Mouse (Mus musculus) thymus, postnatal 14 days (tissue): ENCODE measurements around the gene Akap14.
"Not testable (repeated sequence)": the region's sequence is repeated elsewhere in the genome, so short reads cannot be mapped to it uniquely, and the experiment has no call there.

Experiments used
- DNase-seq: peaks from one replicate; pipeline ENCODE4 v3.0.0; 2021

Akap14 gene

DNA sequence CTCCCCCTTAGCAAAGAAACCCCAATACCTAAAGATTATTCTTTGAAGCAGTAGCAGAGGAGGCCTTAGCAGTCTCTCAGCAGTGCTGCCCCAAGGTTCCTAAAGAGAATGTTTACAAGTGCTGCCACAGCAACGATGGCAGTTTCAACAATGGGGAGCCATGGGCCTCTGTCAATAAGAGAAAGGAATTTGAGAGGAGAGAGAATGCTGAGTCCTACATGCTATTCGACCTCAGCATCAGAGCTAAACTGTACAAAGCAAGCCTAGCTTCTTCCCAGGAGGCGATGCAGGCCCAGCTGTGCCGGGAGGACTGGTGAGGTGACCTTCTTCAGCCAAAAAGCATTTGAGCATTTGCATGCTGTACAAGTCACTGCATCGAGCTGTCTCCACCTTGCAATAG, at the start of gene Akap14:
Gene Akap14 (minus strand): TSS at position 101 of the 400 bp plus-strand sequence.
- DNase-seq, result no peak

DNA sequence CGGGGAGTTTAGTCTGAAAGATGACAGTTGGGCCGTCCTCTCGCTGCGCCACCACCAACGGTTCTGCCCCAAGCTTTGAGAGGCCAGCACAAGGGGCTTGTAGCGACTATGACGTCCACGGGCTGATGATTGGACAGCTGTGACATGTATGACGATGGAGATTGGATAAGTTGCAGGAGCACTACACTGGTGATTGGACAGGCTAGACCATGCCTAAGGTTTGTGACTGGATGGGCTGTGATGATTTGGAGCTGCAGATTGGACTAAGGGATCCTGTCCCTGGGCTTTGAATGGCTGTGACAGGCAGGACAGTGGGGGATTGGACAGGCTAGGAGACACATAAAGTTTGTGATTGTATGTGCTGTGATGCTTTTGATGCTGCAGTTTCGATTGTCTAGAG, 42.3 kb upstream of the Akap14 start, which contains the start of gene Gm9:
Gene Gm9 (minus strand): TSS at position 101 of the 400 bp plus-strand sequence.
- no peak for DNase-seq

DNA sequence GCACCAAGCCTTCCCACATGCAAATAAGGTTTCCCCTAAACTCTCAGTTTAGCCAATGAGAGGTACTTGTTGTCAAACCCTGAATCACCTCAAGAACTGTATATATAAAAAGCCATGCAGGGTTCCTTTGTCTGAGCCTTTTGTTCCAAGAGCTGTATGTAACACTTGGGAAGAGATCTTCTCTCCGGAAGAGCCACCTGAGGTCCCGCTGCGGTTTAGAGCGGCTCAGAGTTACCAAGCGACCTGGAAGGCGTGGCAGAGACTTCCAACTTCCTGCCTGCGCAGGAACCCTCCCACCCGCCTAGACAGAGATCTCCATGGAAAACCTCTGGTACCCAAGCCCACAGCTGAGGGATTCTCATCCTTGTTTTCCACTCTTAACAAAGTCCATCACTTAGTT, 30.0 kb upstream of the Akap14 start:
- no peak for DNase-seq

DNA sequence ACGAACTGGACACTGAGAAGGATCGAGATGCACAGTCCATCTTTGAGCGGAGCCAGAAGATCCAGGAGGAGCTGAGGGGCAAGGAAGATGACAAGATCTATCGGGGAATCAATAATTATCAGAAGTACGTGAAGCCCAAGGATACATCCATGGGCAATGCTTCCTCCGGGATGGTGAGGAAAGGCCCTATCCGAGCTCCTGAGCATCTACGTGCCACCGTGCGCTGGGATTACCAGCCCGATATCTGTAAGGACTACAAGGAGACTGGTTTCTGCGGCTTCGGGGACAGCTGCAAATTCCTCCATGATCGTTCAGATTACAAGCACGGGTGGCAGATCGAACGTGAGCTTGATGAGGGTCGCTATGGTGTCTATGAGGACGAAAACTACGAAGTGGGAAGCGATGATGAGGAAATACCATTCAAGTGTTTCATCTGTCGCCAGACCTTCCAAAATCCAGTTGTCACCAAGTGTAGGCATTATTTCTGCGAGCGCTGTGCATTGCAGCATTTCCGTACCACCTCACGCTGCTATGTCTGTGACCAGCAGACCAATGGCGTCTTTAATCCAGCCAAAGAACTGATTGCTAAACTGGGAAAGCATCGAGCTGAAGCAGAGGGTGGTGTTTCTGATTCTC, 23.2 kb upstream of the Akap14 start:
- peak; percentile 5 for DNase-seq

DNA sequence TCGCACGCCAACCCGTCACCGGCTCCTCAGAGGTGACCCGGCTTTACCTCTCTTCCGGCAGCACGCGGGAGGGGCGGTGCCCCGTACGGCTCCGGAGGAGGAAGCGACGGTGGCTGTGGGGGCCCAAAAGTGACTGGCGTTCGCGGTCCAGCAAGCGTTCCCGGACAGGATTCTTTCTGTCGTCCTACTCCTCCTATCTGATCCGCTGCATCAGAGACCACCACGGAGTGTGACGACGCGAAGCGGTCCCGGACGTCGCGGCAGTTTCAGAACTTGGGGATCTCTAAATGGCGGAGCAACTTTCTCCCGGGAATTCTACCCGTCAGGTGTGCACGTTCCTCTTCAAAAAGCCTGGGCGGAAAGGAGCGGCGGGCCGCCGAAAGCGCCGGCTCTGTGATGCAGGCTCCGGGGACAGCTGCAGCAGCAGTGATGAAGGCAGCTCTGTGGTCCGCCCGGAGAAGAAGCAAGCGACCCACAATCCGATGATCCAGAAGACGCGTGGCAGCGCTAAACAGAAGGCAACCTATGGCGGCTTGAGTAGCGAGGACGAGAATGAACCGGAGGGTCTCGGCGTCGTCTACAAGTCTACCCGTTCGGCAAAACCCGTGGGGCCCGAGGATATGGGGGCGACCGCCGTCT, 22.6 kb upstream of the Akap14 start, which contains the start of the genes Ndufa1 and Rnf113a1:
Gene Ndufa1 (minus strand): TSS at position 59 of the 639 bp plus-strand sequence.
Gene Rnf113a1 (plus strand): TSS at position 141 of the 639 bp plus-strand sequence.
- peak; percentile 87 for DNase-seq

DNA sequence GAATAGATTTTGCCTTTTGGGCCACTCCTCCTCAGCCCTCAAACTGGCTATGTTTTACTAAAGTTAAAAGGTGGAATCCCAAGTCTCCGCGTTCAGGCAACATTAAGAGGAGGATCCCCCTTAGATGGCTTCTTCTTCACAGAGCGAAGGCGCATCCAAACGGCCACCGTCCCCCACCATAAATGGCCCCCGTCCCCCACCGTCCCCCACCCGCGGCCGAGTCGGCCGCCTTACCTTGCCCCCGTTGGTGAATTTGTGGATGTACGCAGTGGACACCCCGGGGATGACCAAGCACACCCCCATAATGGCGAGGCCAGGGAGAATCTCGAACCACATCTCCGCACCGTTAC, 22.1 kb upstream of the Akap14 start:
- DNase-seq, result no peak

DNA sequence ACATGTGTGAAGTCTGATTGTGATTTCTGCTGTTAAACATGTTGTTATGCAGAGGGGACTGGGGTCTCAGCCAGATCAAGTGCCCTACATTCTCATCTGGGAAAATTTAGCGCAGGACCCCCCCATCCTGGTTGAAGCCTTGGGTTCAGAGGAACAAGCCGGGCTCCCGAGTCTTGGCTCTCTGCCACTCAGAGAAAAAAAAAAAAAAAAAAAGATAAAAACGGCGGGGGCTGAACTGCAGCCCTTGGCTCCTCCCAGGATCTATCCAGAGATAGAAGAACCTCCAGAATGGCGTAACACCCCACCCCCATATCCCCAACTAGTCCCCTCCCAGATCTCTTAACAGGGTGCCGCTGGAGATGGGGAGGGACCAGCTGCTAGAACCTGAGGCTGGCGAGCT, 15.8 kb upstream of the Akap14 start:
- DNase-seq, result not testable (repeated sequence)

DNA sequence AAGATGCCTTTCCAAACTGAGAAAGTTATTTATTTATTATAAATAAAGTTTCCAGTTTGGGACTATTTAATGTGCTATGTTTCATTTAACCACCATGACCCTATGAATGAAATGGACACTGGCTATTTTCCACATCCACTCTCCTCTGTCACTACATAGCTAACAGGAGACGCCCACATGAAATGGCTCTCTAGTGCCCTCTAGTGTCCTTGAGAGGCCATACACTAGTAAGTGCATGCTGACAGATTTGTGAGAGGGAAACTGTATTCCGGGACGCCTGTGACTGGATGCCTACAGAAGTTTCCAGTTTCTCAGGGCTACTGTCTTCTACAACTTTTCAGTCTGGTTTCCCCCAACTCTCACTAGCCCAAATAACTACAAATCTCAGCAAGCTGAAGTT, 1.6 kb downstream of the Akap14 start:
- DNase-seq, result peak; percentile 43

DNA sequence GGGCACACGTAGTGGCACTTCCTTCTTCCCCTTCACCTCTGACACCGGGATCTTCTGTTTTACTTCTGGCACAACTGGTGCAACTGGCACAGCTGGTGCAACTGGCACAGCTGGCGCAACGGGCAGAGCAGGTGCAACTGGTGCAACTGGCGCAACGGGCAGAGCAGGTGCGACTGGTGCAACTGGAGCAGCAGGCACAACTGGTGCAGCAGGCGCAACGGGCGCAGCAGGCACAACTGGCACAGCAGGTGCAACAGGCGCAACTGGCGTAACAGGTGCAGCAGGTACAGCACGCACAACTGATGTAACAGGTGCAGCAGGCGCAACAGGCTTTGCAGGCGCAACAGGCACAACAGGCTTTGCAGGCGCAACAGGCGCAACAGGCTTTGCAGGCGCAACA, 5.5 kb downstream of the Akap14 start:
- DNase-seq, result no peak

DNA sequence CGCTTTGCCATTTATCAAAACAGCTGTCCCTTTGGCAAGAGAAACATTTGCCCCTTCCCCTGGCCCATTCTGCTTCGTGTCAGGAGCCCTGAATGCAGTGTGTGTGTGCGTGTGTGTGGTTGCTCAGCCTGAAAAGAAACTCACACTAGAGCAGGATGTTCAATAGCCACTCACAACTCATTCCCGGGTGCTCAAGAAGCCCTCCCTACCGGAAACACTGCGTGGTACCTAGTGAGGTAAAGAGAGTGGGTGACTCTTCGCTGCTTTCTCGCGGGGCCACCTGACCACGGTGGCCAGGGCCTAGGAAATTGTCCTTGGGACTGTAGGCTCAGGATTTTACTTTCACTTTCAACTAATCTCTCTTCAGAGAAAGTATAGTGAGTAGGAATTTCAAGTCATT, 7.5 kb downstream of the Akap14 start:
- DNase-seq, result peak; percentile 4

DNA sequence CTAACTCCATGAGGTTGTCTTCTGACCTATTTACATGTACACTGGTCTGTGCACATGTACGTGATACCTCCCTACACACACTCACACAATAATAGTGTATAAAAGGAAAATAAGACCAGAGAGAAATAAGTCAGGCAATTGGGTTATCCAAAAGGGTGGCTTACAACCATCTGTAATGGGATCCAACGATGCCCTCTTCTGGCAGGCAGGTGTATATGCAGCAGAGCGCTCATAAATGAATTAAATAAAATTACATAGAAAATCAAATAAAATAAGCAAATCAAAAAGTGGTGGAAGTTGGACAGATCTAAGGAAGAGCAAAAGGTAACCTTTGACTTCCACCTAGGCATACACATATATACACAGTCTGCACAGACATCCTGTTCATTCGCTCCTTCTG, 10.8 kb downstream of the Akap14 start:
- DNase-seq, result peak; percentile 8

DNA sequence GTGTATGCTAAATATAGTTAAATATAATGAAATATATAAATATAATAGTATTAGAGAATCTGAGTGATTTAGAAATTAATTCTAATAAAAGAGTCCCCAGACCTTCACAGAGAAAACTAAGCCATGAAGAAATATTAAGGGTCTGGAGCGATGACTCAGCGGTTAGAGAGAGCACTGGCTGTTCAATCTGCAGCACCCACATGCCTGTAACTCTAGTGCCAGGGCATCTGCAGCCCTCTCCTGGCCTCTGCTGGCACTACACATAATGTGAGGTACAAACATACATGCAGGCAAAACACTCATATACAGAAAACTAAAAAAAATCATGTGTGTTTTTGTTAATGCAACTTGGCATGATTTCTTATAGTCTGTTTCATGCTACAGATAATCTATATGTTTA, 23.7 kb downstream of the Akap14 start:
- peak; percentile 52 for DNase-seq

DNA sequence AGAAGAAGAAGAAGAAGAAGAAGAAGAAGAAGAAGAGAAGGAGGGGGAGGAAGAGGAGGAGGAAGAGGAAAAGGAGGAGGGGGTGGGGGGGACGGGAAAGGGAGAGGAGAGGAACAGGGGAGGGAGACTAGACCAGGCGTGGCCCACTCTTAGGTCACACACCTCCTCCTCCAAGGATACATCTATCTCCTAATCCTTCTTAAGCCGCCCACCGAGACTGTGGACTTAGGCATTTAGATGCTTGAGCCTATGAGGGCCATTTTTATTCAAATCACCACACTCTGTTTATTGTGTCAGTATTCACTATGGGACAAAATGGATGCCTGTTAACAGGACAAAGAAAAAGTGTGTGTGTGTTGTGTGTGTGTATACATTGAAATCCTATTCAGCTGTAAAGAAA, 24.1 kb downstream of the Akap14 start:
- not testable (repeated sequence) for DNase-seq

DNA sequence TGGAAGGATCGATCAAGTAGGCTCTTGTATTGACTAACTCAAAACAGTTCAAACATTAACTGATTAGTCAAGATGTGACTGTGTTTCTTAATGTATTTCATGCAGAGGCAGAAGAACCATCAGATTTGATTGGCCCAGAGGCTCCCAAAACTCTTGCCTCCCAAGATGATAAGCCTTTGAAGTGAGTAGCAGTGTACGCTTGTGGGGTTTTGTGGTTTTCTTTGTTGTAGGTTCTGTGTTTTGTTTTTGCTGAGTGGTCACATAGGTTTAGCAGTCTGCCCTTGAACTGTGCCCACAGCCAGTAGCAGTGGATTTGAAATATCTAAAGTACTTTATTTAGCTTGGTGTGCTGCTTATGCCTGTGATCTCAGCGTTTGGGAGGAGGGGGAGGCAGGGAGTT, 26.9 kb downstream of the Akap14 start:
- no peak for DNase-seq

DNA sequence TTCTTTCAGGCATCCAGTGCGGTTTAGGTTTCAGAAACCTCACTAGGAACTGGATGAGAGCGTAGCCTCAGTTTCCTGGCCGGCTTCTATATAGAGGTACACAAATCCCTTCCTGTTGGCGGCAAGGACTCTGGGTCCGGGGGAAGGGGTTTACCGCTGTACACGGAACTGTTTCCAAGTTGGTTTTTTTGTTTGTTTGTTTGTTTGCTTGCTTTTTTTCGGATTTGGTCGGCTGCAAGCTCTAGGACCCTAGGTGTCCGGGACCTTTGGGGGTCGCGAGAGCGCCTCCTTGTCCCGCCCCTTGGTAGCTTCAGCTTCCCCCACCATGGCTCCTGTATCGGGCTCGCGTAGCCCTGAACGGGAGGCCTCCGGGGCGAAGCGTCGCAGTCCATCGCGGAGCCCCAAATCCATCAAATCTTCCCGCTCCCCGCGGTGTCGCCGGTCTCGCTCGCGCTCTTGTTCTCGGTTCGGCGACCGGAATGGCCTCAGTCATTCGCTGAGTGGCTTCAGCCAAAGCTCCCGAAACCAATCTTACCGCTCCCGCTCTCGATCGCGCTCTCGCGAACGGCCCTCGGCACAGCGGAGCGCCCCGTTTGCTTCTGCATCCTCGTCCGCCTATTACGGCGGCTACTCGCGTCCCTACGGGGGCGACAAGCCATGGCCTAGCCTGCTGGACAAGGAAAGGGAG, 41.8 kb downstream of the Akap14 start, which contains the start of gene Nkap:
Gene Nkap (plus strand): TSS at position 125 of the 688 bp plus-strand sequence.
- peak; percentile 77 for DNase-seq

DNA sequence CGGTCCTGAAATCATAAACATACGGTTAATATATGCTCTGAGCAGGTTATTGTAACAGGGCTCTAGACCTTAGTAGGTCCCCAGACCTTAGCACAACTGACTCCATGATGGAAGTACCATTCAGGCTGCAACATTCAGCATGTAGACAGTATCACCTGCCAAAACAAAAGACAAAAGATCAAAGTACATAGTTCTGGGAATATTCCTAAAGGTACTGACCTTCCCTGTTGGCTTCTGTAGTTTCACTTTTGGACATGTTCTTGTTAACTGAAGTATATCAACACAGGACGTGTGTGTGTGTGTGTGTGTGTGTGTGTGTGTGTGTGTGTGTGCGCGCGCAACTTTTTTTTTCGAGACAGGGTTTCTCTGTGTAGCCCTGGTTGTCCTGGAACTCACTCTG, 43.1 kb downstream of the Akap14 start:
- DNase-seq, result no peak

DNA sequence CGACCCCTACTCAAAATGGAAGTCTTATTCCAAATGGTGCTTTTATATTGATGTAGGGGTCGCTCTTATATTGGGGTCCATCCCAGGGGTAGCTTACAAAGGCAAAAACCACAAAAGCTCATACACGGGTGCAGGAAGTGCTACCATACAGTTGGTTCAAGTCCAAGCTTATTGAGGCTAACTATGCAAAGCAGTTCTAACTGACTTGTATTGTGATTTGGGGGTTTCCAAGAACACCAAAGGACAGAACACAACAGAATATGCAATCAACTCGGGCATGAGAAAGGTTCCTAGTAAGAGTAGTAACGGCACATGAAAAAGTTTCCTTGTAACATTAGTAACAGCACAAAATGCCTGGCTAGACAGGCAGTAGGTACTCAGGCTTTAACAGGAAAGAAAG, 48.4 kb downstream of the Akap14 start:
- DNase-seq, result no peak

DNA sequence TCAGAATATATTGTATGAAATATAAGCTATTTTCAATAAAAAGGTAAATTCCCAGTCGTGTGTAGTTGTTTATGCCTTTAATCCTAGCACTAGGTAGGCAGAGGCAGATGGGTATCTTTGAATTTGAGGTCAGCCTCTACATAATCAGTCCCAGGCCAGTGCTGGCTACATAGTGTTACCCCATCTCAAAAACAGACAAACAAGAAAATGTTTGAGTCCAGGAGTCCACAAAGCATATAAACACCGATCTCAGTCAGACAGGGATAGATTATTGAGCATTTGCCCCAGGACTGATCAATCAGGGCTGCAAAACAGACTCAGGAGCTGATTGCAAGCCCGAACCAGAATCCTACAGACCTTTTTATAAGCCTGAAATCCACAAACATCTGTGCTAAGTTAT, 49.1 kb downstream of the Akap14 start:
- no peak for DNase-seq

DNA sequence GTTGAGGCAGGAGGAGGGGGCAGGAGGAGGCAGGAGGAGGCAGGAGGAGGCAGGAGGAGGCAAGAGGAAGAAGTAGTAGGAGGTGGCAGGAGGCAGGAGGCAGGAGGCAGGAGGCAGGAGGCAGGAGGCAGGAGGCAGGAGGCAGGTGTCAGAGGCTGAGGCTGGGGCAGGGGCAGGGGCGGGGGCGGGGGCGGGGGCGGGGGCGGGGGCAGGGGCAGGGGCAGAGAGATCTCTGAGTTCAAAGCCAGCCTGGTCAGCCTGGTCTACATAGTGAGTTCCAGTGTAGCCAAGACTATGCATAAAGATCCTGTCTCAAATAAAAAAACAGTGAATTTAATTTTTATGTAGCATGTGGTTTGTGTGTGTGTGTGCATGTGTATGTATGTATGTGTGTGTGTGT, 51.6 kb downstream of the Akap14 start:
- DNase-seq, result no peak

DNA sequence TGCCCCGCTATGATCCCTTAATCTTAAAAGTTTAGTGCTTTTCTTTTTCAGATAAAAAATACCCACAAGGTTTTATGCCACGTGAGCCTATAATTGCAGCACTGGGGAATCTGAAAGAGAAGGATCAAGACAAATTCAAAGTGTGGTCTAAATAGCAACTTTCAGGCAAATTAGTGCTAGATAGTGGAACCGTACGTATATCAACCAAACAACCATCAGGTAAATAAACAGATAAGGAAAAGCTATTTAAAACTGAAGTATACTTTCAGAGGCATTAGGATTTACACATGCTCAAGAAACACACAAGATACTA, 57.8 kb downstream of the Akap14 start:
- DNase-seq, result no peak

DNA sequence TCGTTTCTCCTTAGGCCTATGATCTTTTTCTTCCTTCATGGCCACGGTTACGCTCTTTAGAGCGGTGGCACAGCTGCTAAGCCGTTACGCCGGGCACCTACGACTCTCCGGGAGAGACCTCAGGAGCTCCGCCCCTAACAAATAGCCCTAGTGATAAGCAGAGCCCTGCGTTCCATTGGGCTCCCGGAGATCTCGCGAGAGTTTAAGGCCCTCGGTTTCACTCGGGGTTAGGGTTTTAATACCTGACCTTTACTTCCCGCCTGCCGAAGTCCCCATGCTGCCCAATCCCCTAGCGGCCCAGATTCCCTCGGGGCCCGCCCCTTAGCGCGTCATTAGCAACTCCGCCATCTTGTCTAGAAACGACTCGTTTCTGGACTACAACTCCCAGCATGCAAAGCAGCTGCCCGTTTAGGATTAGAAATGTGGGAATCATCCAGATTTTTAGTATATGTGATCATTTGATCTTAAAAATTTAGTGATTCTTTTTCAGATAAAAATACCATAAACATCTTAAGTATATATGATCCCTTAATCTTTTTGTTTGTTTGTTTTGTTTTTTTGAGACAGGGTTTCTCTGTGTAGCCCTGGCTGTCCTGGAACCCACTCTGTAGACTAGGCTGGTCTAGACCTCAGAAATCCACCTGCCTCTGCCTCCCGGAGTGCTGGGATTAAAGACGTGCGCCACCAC, 58.3 kb downstream of the Akap14 start, which contains the start of gene Upf3b:
Gene Upf3b (minus strand): TSS at position 130 of the 688 bp plus-strand sequence.
- DNase-seq, result peak; percentile 93

DNA sequence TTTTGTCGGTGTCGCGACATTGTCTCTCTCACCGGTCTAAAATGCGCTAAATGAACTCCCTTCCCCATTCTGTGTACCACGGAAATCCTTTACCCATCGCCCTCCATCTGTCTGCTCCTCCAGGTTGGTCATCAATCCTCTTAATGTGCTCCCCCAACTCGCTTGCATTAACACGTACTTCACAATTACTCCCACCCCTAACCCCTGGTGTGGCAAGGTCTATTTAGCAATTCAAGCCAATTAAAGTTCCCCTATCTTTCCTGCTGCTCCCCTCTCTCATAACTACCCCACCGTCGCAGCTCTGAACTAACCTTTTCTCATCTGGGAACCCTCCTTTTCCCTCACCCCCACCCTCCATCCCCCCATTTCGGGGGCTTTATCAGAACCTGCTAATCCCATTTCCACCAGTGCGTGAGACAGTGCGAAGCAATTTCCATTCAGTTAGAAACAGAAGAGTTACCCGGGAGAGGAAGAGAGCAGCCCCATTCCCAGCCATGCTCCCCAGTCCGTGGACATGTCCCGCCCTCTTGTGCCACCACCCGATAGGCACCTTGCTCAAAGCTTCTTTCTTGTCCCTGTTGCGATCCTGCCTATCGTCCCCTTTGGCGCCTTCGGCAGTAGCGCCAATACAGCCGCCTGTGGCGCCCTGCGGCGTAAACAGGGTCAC, 59.0 kb downstream of the Akap14 start:
- DNase-seq, result no peak

DNA sequence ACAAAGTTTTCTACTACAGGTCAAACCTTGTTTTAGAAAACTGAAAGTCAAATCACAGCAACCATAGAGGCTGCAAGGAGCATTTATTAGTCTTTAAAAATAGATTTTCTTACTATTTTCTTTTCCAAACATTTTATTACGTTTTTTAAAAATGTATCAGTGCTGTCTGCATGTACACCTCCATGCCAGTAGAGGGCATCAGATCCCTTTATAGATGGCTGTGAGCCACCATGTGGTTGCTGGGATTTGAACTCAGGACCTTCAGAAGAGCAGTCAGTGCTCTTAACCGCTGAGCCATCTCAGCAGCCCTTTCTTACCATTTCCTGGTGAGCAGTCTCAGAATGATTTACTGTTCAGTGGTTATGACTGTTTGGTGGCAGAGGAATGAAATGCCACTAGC, 64.8 kb downstream of the Akap14 start:
- no peak for DNase-seq
